Mouse (Mus musculus): ENCODE measurements around the gene Mchr1.

Mchr1 gene

GRCm38 (mm10) chr15:81273361-81273760 is 38.1 kb downstream of the Mchr1 start:
- no peak for DNase-seq (ENCODE audit: low spot score in 2 of 2)

- no peak for DNase-seq (ENCODE audit: low spot score in 2 of 2)
These were observed 42.6 kb downstream of the Mchr1 start for GRCm38 (mm10) chr15:81277928-81278327.

GRCm38 (mm10) chr15:81278699-81279098 is 43.4 kb downstream of the Mchr1 start:
- DNase-seq (ENCODE audit: low spot score in 2 of 2): no peak

GRCm38 (mm10) chr15:81284121-81284734 is 48.9 kb downstream of the Mchr1 start:
- no peak for DNase-seq (ENCODE audit: low spot score in 2 of 2)

All from right cerebral cortex, adult 2 months (tissue).